ENCODE assay signal across 32 mouse cellular contexts in the genomic region with DNA sequence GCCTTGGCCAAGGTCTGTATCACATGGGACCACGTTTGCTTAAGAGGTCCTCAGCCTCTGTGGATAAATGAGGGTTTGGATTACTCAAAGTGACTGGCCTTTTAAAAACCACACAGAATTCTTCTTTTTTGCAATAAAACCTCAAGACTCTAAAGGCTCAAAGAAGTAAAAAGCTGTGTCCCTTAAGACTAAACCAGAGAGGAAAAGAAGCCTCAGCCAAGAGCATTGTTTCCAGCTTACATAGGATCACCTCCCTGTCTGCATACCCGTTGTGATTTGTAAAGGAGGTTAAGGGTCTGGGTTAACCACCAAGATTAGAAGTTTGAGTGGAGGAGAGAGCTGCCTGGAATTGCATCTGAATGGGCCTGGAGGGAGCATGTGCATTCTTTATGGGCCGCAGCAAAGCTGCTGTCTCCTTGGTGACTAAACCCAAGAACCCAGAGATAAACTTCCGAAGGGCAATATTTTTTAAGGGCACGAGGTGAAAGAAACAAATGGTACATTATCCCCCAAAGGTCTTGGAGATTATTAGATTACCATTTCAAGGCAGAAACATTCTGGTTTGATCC.
DNase-seq lines count a peak whose midpoint lies in the region; ATAC-seq lines count a peak whose summit lies in the region.
"Had no signal": no experiment of that assay in that cellular context is flagged by ENCODE, and none has a peak within 500 bp of the region (broad histone marks: within the 10 kb centered on the region; RNA-seq: fewer than 3 reads in every experiment).

No protein-coding gene starts in this region.

- H3K4me2 ChIP-seq in midbrain, embryonic 14.5 days (ENCODE audit: low read length): no peak overlapping the region
- no peak overlapping the region for H3K4me2 ChIP-seq in midbrain, embryonic 15.5 days
- H3K4me2 ChIP-seq: embryonic facial prominence, embryonic 13.5 days; forebrain, embryonic 13.5 days; heart, embryonic 15.5 days; kidney, embryonic 15.5 days; limb, embryonic 15.5 days; liver, embryonic 13.5 days; stomach, embryonic 15.5 days had no signal

- H3K36me3 ChIP-seq in midbrain, embryonic 14.5 days (ENCODE audit: control insufficient read depth, insufficient read depth, low read length): no peaks in the 10 kb centered on the region
- no peaks in the 10 kb centered on the region for H3K36me3 ChIP-seq in midbrain, embryonic 15.5 days (replicated peaks)
- no peaks in the 10 kb centered on the region for H3K36me3 ChIP-seq in limb, embryonic 10.5 days
- H3K36me3 ChIP-seq: embryonic facial prominence, embryonic 13.5 days; heart, embryonic 10.5 days; heart, embryonic 15.5 days; kidney, embryonic 15.5 days; limb, embryonic 15.5 days; liver, embryonic 13.5 days; stomach, embryonic 15.5 days had no signal

- peak; percentile 25 for DNase-seq in embryo, embryonic 10.5 days (ENCODE audit: low spot score)
- no peak for DNase-seq in embryo, embryonic 10 days (ENCODE audit: low spot score)
- peak; percentile 5 for DNase-seq in midbrain, embryonic 14.5 days
- DNase-seq in limb, embryonic 10.5 days (ENCODE audit: low spot score): no peak
- no peak for DNase-seq in urinary bladder, postnatal 25 days (ENCODE audit: low spot score)
- no peak for DNase-seq in spleen, adult 12 weeks (ENCODE audit: low spot score)
- DNase-seq in kidney, adult 18-20 months: no peak
- DNase-seq: adrenal gland, adult 2 months; adrenal gland, postnatal 36 days; cerebellum, adult 2 months; cerebellum, postnatal 14 days; embryo, embryonic 11 days; gastrocnemius, postnatal 14 days; heart, adult 11 months; kidney, postnatal 25 days; liver, embryonic 13.5 days; lung, adult 18-20 months; lung, postnatal 4 days; right cerebral cortex, postnatal 14 days; thymus, postnatal 14 days had no signal

- H3K4me1 ChIP-seq in midbrain, embryonic 14.5 days (ENCODE audit: control insufficient read depth, insufficient read depth, low read length): no peaks in the 10 kb centered on the region
- no peaks in the 10 kb centered on the region for H3K4me1 ChIP-seq in midbrain, embryonic 15.5 days
- H3K4me1 ChIP-seq in limb, embryonic 10.5 days: peaks cover 34% of the 10 kb centered on the region
- H3K4me1 ChIP-seq: forebrain, embryonic 13.5 days; kidney, embryonic 15.5 days; liver, embryonic 13.5 days; megakaryocyte, embryonic 14.5 days; stomach, embryonic 15.5 days had no signal

- H3K9me3 ChIP-seq in midbrain, embryonic 14.5 days (ENCODE audit: control insufficient read depth, low read length): 0 out of 2 replicates have a peak, but pooled peaks cover 2% of the 10 kb centered on the region
- no peaks in the 10 kb centered on the region for H3K9me3 ChIP-seq in midbrain, embryonic 15.5 days
- H3K9me3 ChIP-seq in limb, embryonic 10.5 days (replicated peaks): no peaks in the 10 kb centered on the region
- H3K9me3 ChIP-seq: embryonic facial prominence, embryonic 13.5 days; forebrain, embryonic 13.5 days; kidney, embryonic 15.5 days; limb, embryonic 15.5 days; liver, embryonic 13.5 days; stomach, embryonic 15.5 days had no signal

- H3K27me3 ChIP-seq in midbrain, embryonic 14.5 days (ENCODE audit: control insufficient read depth, insufficient read depth, low read length): no peaks in the 10 kb centered on the region
- H3K27me3 ChIP-seq in midbrain, embryonic 15.5 days (replicated peaks): no peaks in the 10 kb centered on the region
- H3K27me3 ChIP-seq in limb, embryonic 10.5 days (ENCODE audit: low read depth, poor library complexity, severe bottlenecking): no peaks in the 10 kb centered on the region
- H3K27me3 ChIP-seq: embryonic facial prominence, embryonic 13.5 days; forebrain, embryonic 13.5 days; kidney, embryonic 15.5 days; limb, embryonic 15.5 days; liver, embryonic 13.5 days; megakaryocyte, embryonic 14.5 days; stomach, embryonic 15.5 days had no signal

- no peak overlapping the region for H3K27ac ChIP-seq in midbrain, embryonic 14.5 days (replicated peaks; ENCODE audit: low read depth, low read length)
- H3K27ac ChIP-seq in midbrain, embryonic 15.5 days: no peak overlapping the region
- 0 out of 2 replicates have a peak overlapping the region, but pooled peaks have one; percentile 44 for H3K27ac ChIP-seq in limb, embryonic 10.5 days
- H3K27ac ChIP-seq: embryonic facial prominence, embryonic 13.5 days; forebrain, embryonic 13.5 days; heart, embryonic 10.5 days; heart, embryonic 15.5 days; kidney, embryonic 15.5 days; limb, embryonic 15.5 days; liver, embryonic 13.5 days; stomach, embryonic 15.5 days had no signal

- WGBS in midbrain, embryonic 14.5 days: 19% methylated on average over 5 of the region's 5 CpGs
- WGBS in midbrain, embryonic 15.5 days: 14% methylated on average over 5 of the region's 5 CpGs
- 44% methylated on average over 5 of the region's 5 CpGs for WGBS in limb, embryonic 10.5 days

- no peak overlapping the region for H3K4me3 ChIP-seq in midbrain, embryonic 14.5 days (replicated peaks; ENCODE audit: low read depth, low read length)
- no peak overlapping the region for H3K4me3 ChIP-seq in midbrain, embryonic 15.5 days
- no peak overlapping the region for H3K4me3 ChIP-seq in limb, embryonic 10.5 days
- H3K4me3 ChIP-seq: embryonic facial prominence, embryonic 13.5 days; forebrain, embryonic 13.5 days; heart, embryonic 10.5 days; heart, embryonic 15.5 days; kidney, embryonic 15.5 days; limb, embryonic 15.5 days; liver, embryonic 13.5 days; megakaryocyte, embryonic 14.5 days; stomach, embryonic 15.5 days had no signal

- no peak overlapping the region for H3K9ac ChIP-seq in midbrain, embryonic 14.5 days (replicated peaks; ENCODE audit: low read length)
- no peak overlapping the region for H3K9ac ChIP-seq in midbrain, embryonic 15.5 days
- H3K9ac ChIP-seq: embryonic facial prominence, embryonic 13.5 days; forebrain, embryonic 13.5 days; heart, embryonic 15.5 days; kidney, embryonic 15.5 days; limb, embryonic 15.5 days; liver, embryonic 13.5 days; stomach, embryonic 15.5 days had no signal

- no peak for ATAC-seq in midbrain, embryonic 14.5 days (ENCODE audit: low FRiP score, low TSS enrichment)
- no peak for ATAC-seq in midbrain, embryonic 15.5 days (replicated peaks)
- ATAC-seq: activated CD4-positive, CD25-positive, alpha-beta regulatory T cell, adult 4 months; forebrain, embryonic 13.5 days; intestine, embryonic 16.5 days; lung, postnatal 0 days had no signal

Comparison
In these comparisons a context has a peak if more than half of its experiments do, and no peak if none do; other contexts are left out.
1. DNase-seq: peak in embryo, embryonic 10.5 days (single experiment) and midbrain, embryonic 14.5 days (single experiment); none in embryo, embryonic 10 days (single experiment), limb, embryonic 10.5 days (single experiment), urinary bladder, postnatal 25 days (single experiment), spleen, adult 12 weeks (single experiment) and kidney, adult 18-20 months (single experiment).